In the genomic region with DNA sequence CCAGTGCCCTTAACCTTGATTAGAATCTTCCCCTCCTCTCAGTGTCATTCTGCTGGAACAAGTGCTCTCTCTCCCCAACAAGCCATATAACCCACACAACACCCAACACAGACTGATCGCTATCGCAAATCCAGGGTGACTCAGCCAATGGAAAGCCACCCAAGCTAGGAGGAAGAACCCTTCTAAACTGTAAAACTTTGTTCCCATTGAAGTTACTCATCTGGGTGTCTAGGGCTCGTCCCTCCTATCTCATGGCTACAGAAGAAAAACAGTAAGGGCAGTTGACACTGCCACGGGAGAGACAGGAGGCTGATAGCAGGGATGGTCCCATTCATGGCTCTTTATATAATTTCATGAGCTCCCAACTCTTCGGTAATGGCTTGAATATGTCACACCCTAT, we compare ENCODE assay signal across 24 mouse cellular contexts.
DNase-seq lines count a peak whose midpoint lies in the region; ATAC-seq lines count a peak whose summit lies in the region.
"Had no signal": no experiment of that assay in that cellular context is flagged by ENCODE, and none has a peak within 500 bp of the region (broad histone marks: within the 10 kb centered on the region; RNA-seq: fewer than 3 reads in every experiment).

No protein-coding gene starts in this region.

- H3K27me3 ChIP-seq in liver, embryonic 16.5 days (ENCODE audit: control insufficient read depth, insufficient read depth, low read depth, low read length), result no peaks in the 10 kb centered on the region
- H3K27me3 ChIP-seq in hindbrain, embryonic 11.5 days (ENCODE audit: control insufficient read depth, insufficient read depth, low read length), result no peaks in the 10 kb centered on the region
- H3K27me3 ChIP-seq: embryonic facial prominence, embryonic 15.5 days; forebrain, embryonic 13.5 days; heart, embryonic 15.5 days had no signal

- no peak overlapping the region for H3K9ac ChIP-seq in liver, embryonic 16.5 days (ENCODE audit: low read depth, low read length)
- H3K9ac ChIP-seq in hindbrain, embryonic 11.5 days (ENCODE audit: low read depth, low read length), result no peak overlapping the region
- H3K9ac ChIP-seq: embryonic facial prominence, embryonic 15.5 days; forebrain, embryonic 13.5 days; heart, embryonic 15.5 days had no signal

- 31% methylated on average over 5 of the region's 5 CpGs for WGBS in liver, embryonic 16.5 days (ENCODE audit: insufficient replicate concordance)
- WGBS in hindbrain, embryonic 11.5 days, result 91% methylated on average over 5 of the region's 5 CpGs

- H3K9me3 ChIP-seq in liver, embryonic 16.5 days (replicated peaks; ENCODE audit: control insufficient read depth, low read length), result no peaks in the 10 kb centered on the region
- no peaks in the 10 kb centered on the region for H3K9me3 ChIP-seq in hindbrain, embryonic 11.5 days (ENCODE audit: control insufficient read depth, low read length)
- H3K9me3 ChIP-seq: embryonic facial prominence, embryonic 15.5 days; forebrain, embryonic 13.5 days; heart, embryonic 15.5 days; limb, embryonic 10.5 days; midbrain, embryonic 10.5 days had no signal

- intact Hi-C loops in gastrocnemius, postnatal 14 days (cut with DNase I; ENCODE audit: low total_unique reads), result no loop called here

- DNase-seq in urinary bladder, postnatal 25 days (ENCODE audit: low spot score), result peak; percentile 2
- DNase-seq in urinary bladder, postnatal 14 days (ENCODE audit: low spot score), result no peak
- peak; percentile 36 for DNase-seq in liver
- DNase-seq in hindbrain, embryonic 11.5 days (ENCODE audit: low spot score), result no peak
- no peak for DNase-seq in adrenal gland, adult 2 months
- no peak for DNase-seq in ovary, postnatal 14 days (ENCODE audit: low spot score)
- no peak for DNase-seq in gastrocnemius, postnatal 14 days
- DNase-seq: adrenal gland, adult 8-10 months; cerebellum, adult 11 months; cerebellum, postnatal 14 days; gastrocnemius, postnatal 25 days; kidney, adult 11 months; kidney, postnatal 14 days; layer of hippocampus, adult 9-11 months; lung, adult 2 months; lung, postnatal 36 days; retina, postnatal 1 day had no signal

- H3K4me1 ChIP-seq in liver, embryonic 16.5 days (ENCODE audit: control insufficient read depth, low read depth, low read length), result peaks cover 21% of the 10 kb centered on the region
- peaks cover 5% of the 10 kb centered on the region; the same call in 1 of the 2 replicates for H3K4me1 ChIP-seq in hindbrain, embryonic 11.5 days (replicated peaks; ENCODE audit: control insufficient read depth, insufficient read depth, low read length)

- no peaks in the 10 kb centered on the region for H3K36me3 ChIP-seq in liver, embryonic 16.5 days (ENCODE audit: control insufficient read depth, insufficient read depth)
- no peaks in the 10 kb centered on the region for H3K36me3 ChIP-seq in hindbrain, embryonic 11.5 days (ENCODE audit: control insufficient read depth, insufficient read depth, low read length)
- H3K36me3 ChIP-seq: embryonic facial prominence, embryonic 15.5 days; heart, embryonic 15.5 days; limb, embryonic 10.5 days; midbrain, embryonic 10.5 days had no signal

- ATAC-seq in liver, embryonic 16.5 days (ENCODE audit: low read depth), result peak; percentile 56
- ATAC-seq in hindbrain, embryonic 11.5 days (ENCODE audit: low FRiP score), result no peak
- ATAC-seq: forebrain, embryonic 13.5 days had no signal

- H3K27ac ChIP-seq in liver, embryonic 16.5 days (ENCODE audit: low read length), result 0 out of 2 replicates have a peak overlapping the region, but pooled peaks have one; percentile 50
- H3K27ac ChIP-seq in hindbrain, embryonic 11.5 days (ENCODE audit: low read depth, low read length), result no peak overlapping the region
- H3K27ac ChIP-seq: embryonic facial prominence, embryonic 15.5 days; forebrain, embryonic 13.5 days; heart, embryonic 15.5 days; left cerebral cortex, adult 2 months; limb, embryonic 10.5 days; midbrain, embryonic 10.5 days had no signal

- no peak overlapping the region for H3K4me2 ChIP-seq in liver, embryonic 16.5 days (ENCODE audit: low read depth, low read length)
- no peak overlapping the region for H3K4me2 ChIP-seq in hindbrain, embryonic 11.5 days (replicated peaks; ENCODE audit: low read depth, low read length)
- H3K4me2 ChIP-seq: embryonic facial prominence, embryonic 15.5 days; forebrain, embryonic 13.5 days; heart, embryonic 15.5 days had no signal

- no peak overlapping the region for H3K4me3 ChIP-seq in liver, embryonic 16.5 days (ENCODE audit: low read depth, low read length)
- H3K4me3 ChIP-seq in hindbrain, embryonic 11.5 days (ENCODE audit: low read depth, low read length), result no peak overlapping the region
- H3K4me3 ChIP-seq: embryonic facial prominence, embryonic 15.5 days; forebrain, embryonic 13.5 days; heart, embryonic 15.5 days; left cerebral cortex, adult 2 months; limb, embryonic 10.5 days; midbrain, embryonic 10.5 days had no signal

Comparison
In these comparisons a context has a peak if more than half of its experiments do, and no peak if none do; other contexts are left out.
1. DNase-seq: peak in urinary bladder, postnatal 25 days (single experiment) and liver (single experiment); none in urinary bladder, postnatal 14 days (single experiment), hindbrain, embryonic 11.5 days (single experiment), adrenal gland, adult 2 months (single experiment), ovary, postnatal 14 days (single experiment) and gastrocnemius, postnatal 14 days (single experiment).